Mouse (Mus musculus) retina, embryonic 14.5 days (tissue): ENCODE results near the gene Jam3.

ENCODE experiments used
- DNase-seq: peaks from one replicate; pipeline ENCODE4 v3.0.0-alpha.2; 2015; ENCODE audit warnings: low spot score

Gene Jam3

GRCm38 (mm10) chr9:27154763-27155530, at the start of gene Jam3:
TSS of gene Jam3 (minus strand) at chr9:27155421.
- DNase-seq = peak; percentile 100

DNA sequence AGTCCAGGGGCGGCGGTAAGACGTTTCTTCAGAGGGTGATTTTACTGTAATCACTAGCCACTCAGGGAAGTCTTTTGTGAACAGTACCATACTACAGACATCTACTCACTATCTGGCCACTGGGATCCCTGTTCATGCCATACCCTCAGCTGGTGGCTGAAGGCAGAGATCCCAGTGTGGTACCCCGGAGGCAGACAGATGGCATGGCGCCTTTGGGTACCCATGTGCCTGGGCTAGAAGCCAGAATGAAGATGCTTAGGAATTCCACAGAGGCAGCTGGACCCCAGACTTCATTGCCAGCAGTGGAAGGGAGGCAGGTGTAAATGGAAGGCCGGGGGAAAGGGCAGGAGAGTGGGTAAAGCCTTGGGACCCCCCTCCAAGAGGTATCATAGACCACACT, 49.0 kb upstream of the Jam3 start:
- no peak for DNase-seq

DNA sequence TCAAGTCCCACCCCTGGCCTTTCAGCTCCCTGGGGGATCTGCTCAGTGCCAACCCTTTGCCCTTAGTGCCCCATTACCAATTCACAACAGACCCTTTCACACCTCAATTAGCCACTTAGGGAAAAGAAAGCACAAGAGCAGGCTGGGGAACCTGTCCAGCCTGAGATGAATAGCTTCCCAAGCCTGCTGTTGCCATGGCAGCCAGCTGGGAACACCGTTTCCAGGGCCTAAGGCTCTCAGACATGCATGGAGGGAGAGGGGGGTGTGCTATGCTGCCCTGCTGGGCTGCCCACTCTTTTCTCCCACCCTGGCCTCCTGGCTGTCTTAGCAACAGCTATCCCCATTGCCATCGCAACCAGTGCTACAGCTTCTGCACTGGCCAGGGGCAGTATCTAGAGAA, 47.9 kb upstream of the Jam3 start:
- DNase-seq = peak; percentile 91

DNA sequence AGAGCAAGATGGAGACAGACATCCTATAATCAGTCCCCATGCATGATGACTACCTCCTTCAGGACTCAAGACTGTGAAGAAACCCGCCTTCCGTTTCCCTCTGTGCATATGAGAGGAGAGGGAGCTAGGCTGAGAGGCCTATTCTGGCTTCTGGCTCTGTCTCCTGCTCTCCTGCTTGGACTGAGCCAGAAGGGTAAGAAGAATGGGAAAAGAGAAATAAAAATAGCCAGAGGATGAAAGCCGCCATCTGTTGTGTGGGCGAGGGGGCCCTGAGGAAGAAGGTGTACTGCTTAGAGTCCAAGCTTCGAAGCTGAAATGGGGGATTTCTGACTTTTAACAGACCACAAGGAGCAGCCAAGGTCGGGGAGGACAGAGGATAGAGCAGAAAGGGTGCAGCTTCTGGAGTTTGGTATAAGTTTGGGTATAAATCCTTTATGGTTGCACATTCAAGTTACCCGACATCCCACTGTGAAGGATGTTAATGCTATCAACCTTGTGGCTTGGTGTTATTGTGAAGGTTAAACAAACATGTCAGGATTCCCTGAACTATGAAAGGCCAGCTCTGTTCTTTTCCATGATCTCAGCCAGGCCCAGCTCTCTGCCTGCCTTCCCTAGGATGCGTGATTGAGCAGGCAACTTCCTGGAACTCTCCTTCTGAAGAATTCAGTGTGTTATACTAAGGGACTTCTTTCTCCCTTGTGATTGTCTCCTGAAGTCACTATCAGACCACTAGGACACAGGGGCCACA, 46.4 kb upstream of the Jam3 start:
- no peak for DNase-seq

DNA sequence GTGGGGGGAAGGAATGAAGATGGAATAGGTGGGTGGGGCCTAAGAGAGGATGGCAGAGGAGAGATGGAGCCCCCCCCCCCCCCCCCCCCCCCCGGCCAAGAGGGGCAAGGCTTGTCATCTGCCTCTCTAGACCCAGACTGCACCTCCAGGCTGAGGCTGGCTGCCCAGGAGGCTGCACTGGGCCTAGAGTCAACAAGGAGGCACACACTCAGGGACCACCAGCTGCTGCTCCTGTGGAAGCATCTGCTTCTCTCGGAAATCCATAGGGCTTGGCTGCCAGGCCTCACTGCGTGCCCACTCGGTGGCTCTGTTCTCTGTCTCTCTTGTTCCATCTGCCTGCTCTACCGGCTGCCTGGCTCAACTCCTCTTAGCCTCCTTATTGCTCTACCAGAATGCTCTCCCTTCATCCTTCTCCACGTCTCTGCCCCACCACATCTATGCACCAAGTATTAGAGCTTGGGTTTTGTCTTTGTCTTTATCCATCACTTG, 38.4 kb upstream of the Jam3 start:
- no peak for DNase-seq

GRCm38 (mm10) chr9:27192761-27193591, 37.8 kb upstream of the Jam3 start:
- no peak for DNase-seq

GRCm38 (mm10) chr9:27192001-27192760, 37.0 kb upstream of the Jam3 start:
- DNase-seq = peak; percentile 81

- peak; percentile 41 for DNase-seq
Measured at GRCm38 (mm10) chr9:27191501-27191981, 36.3 kb upstream of the Jam3 start.

GRCm38 (mm10) chr9:27190461-27190860, 35.2 kb upstream of the Jam3 start:
- no peak for DNase-seq

DNA sequence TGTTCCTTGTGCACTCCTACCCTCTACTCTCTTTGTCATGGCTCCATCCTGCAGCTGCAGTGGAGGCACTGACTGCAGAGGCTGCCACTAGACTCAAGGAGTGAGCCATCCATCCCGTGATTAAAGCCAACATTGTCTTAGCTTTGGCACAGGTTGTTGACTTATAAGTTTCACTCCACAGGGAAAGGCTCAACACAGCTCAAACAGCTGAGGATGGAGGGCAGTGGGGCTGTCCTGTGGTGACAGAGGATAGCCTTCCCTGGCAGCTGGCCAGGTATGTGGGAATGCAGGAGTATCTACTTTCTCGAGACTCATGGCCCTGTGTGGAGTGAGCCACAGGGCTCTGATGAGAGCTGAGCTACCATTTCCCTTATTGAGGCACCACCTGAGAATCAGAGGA, 34.1 kb upstream of the Jam3 start:
- DNase-seq = no peak

DNA sequence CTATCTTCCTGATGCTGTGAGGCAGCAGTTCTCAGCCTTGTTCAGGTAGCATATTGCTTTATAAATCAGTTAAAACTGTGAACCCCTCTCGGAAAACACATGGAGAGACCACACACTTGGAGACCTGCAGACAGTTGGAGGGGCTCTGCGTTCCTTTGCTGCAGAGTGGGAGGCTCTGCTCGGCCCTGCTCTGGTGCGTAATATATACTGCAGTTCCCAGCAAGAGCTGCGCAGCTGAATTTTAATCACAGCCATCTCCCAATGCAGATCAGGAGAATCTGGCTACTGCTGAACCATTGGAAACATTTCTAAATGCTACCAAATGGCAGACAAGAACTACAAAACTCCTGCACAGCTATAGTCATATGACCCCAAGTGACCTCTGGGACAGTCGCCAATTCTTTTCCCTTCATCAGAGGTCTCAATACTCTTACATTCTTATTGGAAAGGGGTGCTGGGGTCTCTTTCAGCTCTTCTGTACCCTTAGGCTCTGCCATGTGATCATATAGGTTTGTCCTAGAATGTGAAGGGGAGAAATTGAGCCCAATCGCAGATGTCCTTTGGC, 33.5 kb upstream of the Jam3 start:
- no peak for DNase-seq

- DNase-seq = no peak
Measured at GRCm38 (mm10) chr9:27185820-27186219, 30.6 kb upstream of the Jam3 start.

DNA sequence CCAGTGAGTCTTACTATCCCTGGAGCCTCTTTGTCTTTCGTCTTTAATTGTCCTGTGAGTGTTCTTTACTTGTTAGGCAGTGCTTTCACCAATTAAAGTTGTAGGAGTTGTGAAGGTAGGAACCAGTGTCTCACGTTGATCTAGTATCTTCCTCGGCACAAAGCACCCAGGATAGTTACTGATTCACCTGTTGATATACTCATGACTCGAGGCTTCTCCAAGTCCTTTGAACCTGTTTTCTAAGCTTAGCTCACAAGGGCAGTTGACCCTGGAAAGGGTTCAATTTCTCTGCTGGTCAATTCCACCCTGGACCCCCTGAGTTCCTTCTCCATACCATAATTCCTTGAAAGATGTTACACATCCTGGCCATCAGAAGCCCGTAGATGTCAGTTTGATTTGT, 26.9 kb upstream of the Jam3 start:
- no peak for DNase-seq

DNA sequence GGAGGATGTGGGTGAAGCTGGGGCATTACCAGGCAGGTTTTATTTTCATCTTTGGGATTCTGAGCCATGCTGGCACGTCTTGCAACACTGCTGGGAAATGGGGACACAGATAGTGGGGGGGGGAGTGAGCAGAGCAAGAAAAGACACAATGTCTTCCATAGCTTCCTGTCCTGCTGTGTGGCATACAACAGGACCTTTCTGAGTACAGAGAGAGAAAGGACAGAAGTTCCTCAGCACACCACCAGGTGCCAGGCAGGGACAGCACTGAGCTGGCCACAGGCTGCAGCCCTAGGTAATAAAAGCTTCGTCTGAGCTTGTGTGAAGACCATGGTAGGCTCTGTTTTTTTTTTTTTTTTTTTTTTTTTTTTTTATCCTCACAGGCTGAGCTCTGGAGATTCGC, 25.3 kb upstream of the Jam3 start:
- DNase-seq = no peak

DNA sequence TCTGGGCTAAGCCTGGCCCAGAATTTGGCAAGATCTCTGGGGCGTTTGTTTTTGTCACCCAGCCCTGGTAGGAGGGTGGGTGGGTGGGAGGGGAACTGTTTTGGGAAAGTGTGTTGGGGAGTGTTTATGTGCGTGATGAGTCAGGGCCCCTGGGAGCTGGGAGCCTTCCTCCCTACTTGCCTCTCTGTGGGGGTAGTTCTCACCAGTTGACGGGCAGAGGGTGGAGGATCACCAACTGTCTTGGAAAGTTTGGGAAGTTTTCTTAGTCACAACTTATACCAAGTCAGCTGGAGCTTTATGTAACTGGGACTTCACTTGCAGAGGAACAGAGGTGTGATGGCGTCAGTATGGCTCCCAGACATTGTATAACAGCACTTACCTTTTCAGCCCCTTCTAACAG, 23.7 kb upstream of the Jam3 start:
- DNase-seq = no peak

DNA sequence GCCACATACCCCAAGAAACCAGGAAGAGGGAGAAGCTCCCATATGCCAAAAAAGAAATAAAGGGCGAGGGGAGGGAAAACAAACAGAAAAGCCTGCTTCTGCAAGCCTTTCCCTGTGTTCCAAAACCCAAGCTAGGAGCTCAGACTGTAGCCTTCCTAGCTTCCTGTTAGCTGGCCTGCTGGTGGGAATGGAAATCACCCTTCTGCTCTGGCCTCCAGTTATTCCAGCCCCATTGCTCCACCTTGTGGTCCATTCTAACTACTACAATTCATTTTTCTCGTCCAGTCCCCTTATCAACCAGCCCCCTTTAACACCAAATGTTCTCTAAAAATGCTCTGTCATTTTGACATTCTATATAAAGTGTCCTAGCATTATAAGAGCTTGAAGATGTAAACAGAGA, 20.9 kb upstream of the Jam3 start:
- DNase-seq = peak; percentile 94

GRCm38 (mm10) chr9:27175682-27176081, 20.5 kb upstream of the Jam3 start:
- no peak for DNase-seq

DNA sequence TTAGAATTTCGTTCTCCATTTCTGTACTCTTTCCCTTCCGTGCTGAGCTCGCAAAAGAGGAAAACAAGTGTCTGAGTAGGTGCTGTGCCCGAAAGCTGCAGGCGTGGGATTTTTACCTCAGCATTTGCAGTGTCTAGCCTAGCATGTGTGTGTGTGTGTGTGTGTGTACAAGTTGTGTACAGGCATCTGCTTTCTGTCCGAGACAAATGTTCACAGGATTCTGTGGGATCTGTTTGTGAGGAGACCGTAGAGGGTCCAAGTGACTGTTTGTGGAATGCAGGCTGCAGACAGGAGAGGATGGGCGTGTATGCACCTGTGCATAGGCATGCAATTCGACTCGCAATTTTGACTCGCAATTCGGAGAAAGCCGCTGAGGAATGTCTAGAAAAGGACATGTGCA, 20.0 kb upstream of the Jam3 start:
- no peak for DNase-seq

DNA sequence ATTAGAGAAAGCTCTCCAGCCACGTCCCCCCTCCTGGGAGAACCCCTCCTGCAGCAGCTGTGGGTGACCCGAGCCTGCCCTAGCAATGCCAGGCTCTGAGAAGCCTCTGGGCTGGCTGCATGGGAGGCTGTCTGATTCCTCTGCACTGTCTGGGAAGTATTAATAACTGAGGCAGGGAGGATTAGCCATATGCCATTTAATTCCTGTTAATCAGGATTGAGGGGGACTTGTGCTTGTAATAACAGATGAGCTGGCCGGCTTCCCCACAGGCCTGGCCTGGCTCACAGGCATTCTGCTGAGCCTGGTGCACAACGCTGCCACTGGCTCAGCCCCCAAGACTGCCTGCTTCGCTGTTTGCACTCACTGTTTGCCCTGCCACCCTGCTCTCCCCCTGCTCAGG, 18.9 kb upstream of the Jam3 start:
- peak; percentile 75 for DNase-seq

- no peak for DNase-seq
Measured at GRCm38 (mm10) chr9:27173646-27174045, 18.4 kb upstream of the Jam3 start.

GRCm38 (mm10) chr9:27172839-27173238, 17.6 kb upstream of the Jam3 start:
- no peak for DNase-seq
